Mouse (Mus musculus): ENCODE data around the gene Stk4.

Gene Stk4

GRCm38 (mm10) chr2:164180124-164180523 lies 110.0 kb downstream of the Stk4 start:
- DNase-seq, result peak; percentile 45 to 47

GRCm38 (mm10) chr2:164180770-164181169 lies 110.6 kb downstream of the Stk4 start:
- no peak for DNase-seq

- DNase-seq, result no peak
These were observed 112.7 kb downstream of the Stk4 start, which contains the start of gene Wfdc5 for GRCm38 (mm10) chr2:164182692-164183255. Gene Wfdc5, minus strand, starts transcription at chr2:164182742.

GRCm38 (mm10) chr2:164183340-164183739 lies 113.2 kb downstream of the Stk4 start:
- DNase-seq, result peak in 1 of 2 experiments; percentile 26

- DNase-seq, result no peak
These were observed 114.1 kb downstream of the Stk4 start for GRCm38 (mm10) chr2:164184145-164184719.

- DNase-seq, result no peak
These were observed 118.6 kb downstream of the Stk4 start for GRCm38 (mm10) chr2:164188722-164189121.

GRCm38 (mm10) chr2:164190576-164190975 lies 120.5 kb downstream of the Stk4 start, which contains the start of gene Wfdc12:
Gene Wfdc12, minus strand, starts transcription at chr2:164190608.
- no peak for DNase-seq

- DNase-seq, result no peak
These were observed 122.2 kb downstream of the Stk4 start for GRCm38 (mm10) chr2:164192279-164192678.

GRCm38 (mm10) chr2:164194959-164195630 lies 125.0 kb downstream of the Stk4 start:
- no peak for DNase-seq

GRCm38 (mm10) chr2:164195971-164196699 lies 126.0 kb downstream of the Stk4 start:
- no peak for DNase-seq

GRCm38 (mm10) chr2:164196700-164196990 lies 126.5 kb downstream of the Stk4 start:
- no peak for DNase-seq

GRCm38 (mm10) chr2:164199626-164200327 lies 129.7 kb downstream of the Stk4 start, which contains the start of gene Wfdc15a:
Gene Wfdc15a, minus strand, starts transcription at chr2:164200130.
- DNase-seq, result no peak
